Mouse (Mus musculus) CD4-positive helper T cell, adult 2 months (primary cell): ENCODE measurements around the gene Ctps2.

Experiments
- DNase-seq: peaks from one replicate; pipeline ENCODE4 v3.0.0-alpha.2; 2012; ENCODE audit warnings: low read depth, missing footprints, low spot score

The Ctps2 gene

GRCm38 (mm10) chrX:162976194-162976593, 75.2 kb downstream of the Ctps2 start:
- peak; percentile 31 for DNase-seq

- no peak for DNase-seq
Observed at GRCm38 (mm10) chrX:162986876-162987495, 85.9 kb downstream of the Ctps2 start.

GRCm38 (mm10) chrX:162991396-162991795, 90.4 kb downstream of the Ctps2 start:
- DNase-seq: no peak

GRCm38 (mm10) chrX:162992121-162992520, 91.1 kb downstream of the Ctps2 start:
- DNase-seq: no peak

- no peak for DNase-seq
Observed at GRCm38 (mm10) chrX:163027864-163028263, 126.8 kb downstream of the Ctps2 start.

GRCm38 (mm10) chrX:163038767-163039166, 137.7 kb downstream of the Ctps2 start:
- no peak for DNase-seq

GRCm38 (mm10) chrX:163042771-163043170, 141.7 kb downstream of the Ctps2 start:
- no peak for DNase-seq

GRCm38 (mm10) chrX:163063936-163064335, 162.9 kb downstream of the Ctps2 start:
- DNase-seq: no peak
